Mouse (Mus musculus): Measurements from ENCODE around the gene Rad52.

The Rad52 gene

GRCm38 (mm10) chr6:119902204-119903080, at the start of gene Rad52:
Rad52 (plus strand) TSS chr6:119902698.
- ATAC-seq (ENCODE audit: low TSS enrichment), result peak; percentile 79

GRCm38 (mm10) chr6:119854156-119854555, 48.3 kb upstream of the Rad52 start:
- no peak for ATAC-seq (ENCODE audit: low TSS enrichment)

GRCm38 (mm10) chr6:119855471-119855870, 47.0 kb upstream of the Rad52 start:
- ATAC-seq (ENCODE audit: low TSS enrichment), result no peak

GRCm38 (mm10) chr6:119860236-119860635, 42.3 kb upstream of the Rad52 start:
- no peak for ATAC-seq (ENCODE audit: low TSS enrichment)

GRCm38 (mm10) chr6:119861519-119861918, 41.0 kb upstream of the Rad52 start:
- no peak for ATAC-seq (ENCODE audit: low TSS enrichment)

- peak; percentile 93 for ATAC-seq (ENCODE audit: low TSS enrichment)
Measured at GRCm38 (mm10) chr6:119864341-119865034, 38.0 kb upstream of the Rad52 start.

- no peak for ATAC-seq (ENCODE audit: low TSS enrichment)
Measured at GRCm38 (mm10) chr6:119883151-119883550, 19.3 kb upstream of the Rad52 start.

- ATAC-seq (ENCODE audit: low TSS enrichment), result no peak
Measured at GRCm38 (mm10) chr6:119892711-119893110, 9.8 kb upstream of the Rad52 start.

- ATAC-seq (ENCODE audit: low TSS enrichment), result no peak
Measured at GRCm38 (mm10) chr6:119903081-119903789, 737 bp downstream of the Rad52 start.

GRCm38 (mm10) chr6:119905461-119905860, 3.0 kb downstream of the Rad52 start:
- peak; percentile 35; the same call in 1 of the 2 replicates for ATAC-seq (ENCODE audit: low TSS enrichment)

GRCm38 (mm10) chr6:119912046-119912445, 9.5 kb downstream of the Rad52 start:
- no peak for ATAC-seq (ENCODE audit: low TSS enrichment)

- no peak for ATAC-seq (ENCODE audit: low TSS enrichment)
Measured at GRCm38 (mm10) chr6:119915710-119916109, 13.2 kb downstream of the Rad52 start.

- ATAC-seq (ENCODE audit: low TSS enrichment), result 0 out of 2 replicates have a peak, but pooled peaks have one; percentile 55
Measured at GRCm38 (mm10) chr6:119918561-119919181, 16.2 kb downstream of the Rad52 start.

- no peak for ATAC-seq (ENCODE audit: low TSS enrichment)
Measured at GRCm38 (mm10) chr6:119922136-119922535, 19.6 kb downstream of the Rad52 start.

- no peak for ATAC-seq (ENCODE audit: low TSS enrichment)
Measured at GRCm38 (mm10) chr6:119922544-119922943, 20.0 kb downstream of the Rad52 start.

GRCm38 (mm10) chr6:119924235-119925005, 21.9 kb downstream of the Rad52 start:
- ATAC-seq (ENCODE audit: low TSS enrichment), result peak; percentile 94

All from frontal cortex, adult (tissue).